Mouse (Mus musculus) large intestine, adult 2 months (tissue): Measurements from ENCODE around the gene Kctd19. TPM values are rescaled to one million over a fixed set of nuclear protein-coding genes. Genes with fewer than 3 reads are reported as not detected.

ENCODE experiments used
- DNase-seq: peaks from one replicate; pipeline ENCODE4 v3.0.0-alpha.2; 2012; ENCODE audit warnings: low read depth, low spot score
- WGBS: fragments of 180-500 bp; shearing (Covaris S2); methylation state at CpG from one replicate; pipeline ENCODE4 v1.1.7; 2018; 5-methylcytosine and 5-hydroxymethylcytosine counted together
- polyA plus RNA-seq: library from polyadenylated mRNA; depleted of rRNA; stranded (reverse); fragments of >200 nt; gene quantifications from 2 replicates; pipeline ENCODE4 v1.2.3, GENCODE M21; 2012

The Kctd19 gene
- polyA plus RNA-seq, 1 experiment = not detected

GRCm38 (mm10) chr8:105431743-105432515 lies 18.6 kb upstream of the Kctd19 start:
- no peak for DNase-seq

GRCm38 (mm10) chr8:105426878-105427277 lies 13.6 kb upstream of the Kctd19 start:
- DNase-seq = no peak
- 19% methylated on average over 6 of the region's 6 CpGs for WGBS

More at GRCm38 (mm10) chr8:105431743-105432515, 18.6 kb upstream of the Kctd19 start:
- WGBS = 60% methylated on average over 7 of the region's 7 CpGs

GRCm38 (mm10) chr8:105422006-105422405 lies 8.7 kb upstream of the Kctd19 start:
- 63% methylated on average over 1 of the region's 1 CpGs for WGBS

GRCm38 (mm10) chr8:105419800-105420199 lies 6.5 kb upstream of the Kctd19 start:
- WGBS = 85% methylated on average over 4 of the region's 4 CpGs

More at GRCm38 (mm10) chr8:105422006-105422405, 8.7 kb upstream of the Kctd19 start:
- DNase-seq = no peak

GRCm38 (mm10) chr8:105418992-105419391 lies 5.7 kb upstream of the Kctd19 start:
- DNase-seq = no peak
- WGBS = 83% methylated on average over 2 of the region's 2 CpGs

More at GRCm38 (mm10) chr8:105419800-105420199, 6.5 kb upstream of the Kctd19 start:
- DNase-seq = no peak

GRCm38 (mm10) chr8:105409947-105410346 lies 3.4 kb downstream of the Kctd19 start:
- no peak for DNase-seq
- WGBS = 92% methylated on average over 6 of the region's 6 CpGs

GRCm38 (mm10) chr8:105408331-105408730 lies 5.0 kb downstream of the Kctd19 start:
- 61% methylated on average over 7 of the region's 7 CpGs for WGBS

GRCm38 (mm10) chr8:105406416-105406815 lies 6.9 kb downstream of the Kctd19 start:
- no peak for DNase-seq
- 43% methylated on average over 10 of the region's 10 CpGs for WGBS

More at GRCm38 (mm10) chr8:105408331-105408730, 5.0 kb downstream of the Kctd19 start:
- no peak for DNase-seq

- DNase-seq = no peak
- WGBS = 71% methylated on average over 1 of the region's 1 CpGs
Measured at GRCm38 (mm10) chr8:105404496-105404895, 8.8 kb downstream of the Kctd19 start.

- no peak for DNase-seq
- 71% methylated on average over 8 of the region's 8 CpGs for WGBS
Measured at GRCm38 (mm10) chr8:105403467-105403866, 9.8 kb downstream of the Kctd19 start.

GRCm38 (mm10) chr8:105400016-105400415 lies 13.3 kb downstream of the Kctd19 start:
- WGBS = 84% methylated on average over 5 of the region's 5 CpGs
- no peak for DNase-seq

- 29% methylated on average over 3 of the region's 3 CpGs for WGBS
- peak; percentile 21 for DNase-seq
Measured at GRCm38 (mm10) chr8:105397747-105398146, 15.6 kb downstream of the Kctd19 start.

- no peak for DNase-seq
- 68% methylated on average over 7 of the region's 7 CpGs for whole genome bisulfite sequencing
Measured at GRCm38 (mm10) chr8:105393915-105394314, 19.4 kb downstream of the Kctd19 start.

GRCm38 (mm10) chr8:105393089-105393787 lies 20.1 kb downstream of the Kctd19 start:
- WGBS = 86% methylated on average over 12 of the region's 12 CpGs
- DNase-seq = no peak

GRCm38 (mm10) chr8:105389096-105389495 lies 24.2 kb downstream of the Kctd19 start:
- no peak for DNase-seq
- WGBS = 37% methylated on average over 6 of the region's 6 CpGs

GRCm38 (mm10) chr8:105387151-105387550 lies 26.2 kb downstream of the Kctd19 start:
- DNase-seq = no peak
- 32% methylated on average over 1 of the region's 1 CpGs for WGBS

- DNase-seq = no peak
- 99% methylated on average over 2 of the region's 2 CpGs for WGBS
Measured at GRCm38 (mm10) chr8:105384070-105384469, 29.2 kb downstream of the Kctd19 start.

- 80% methylated on average over 12 of the region's 12 CpGs for WGBS
- no peak for DNase-seq
Measured at GRCm38 (mm10) chr8:105380308-105380707, 33.0 kb downstream of the Kctd19 start.

GRCm38 (mm10) chr8:105378673-105379072 lies 34.6 kb downstream of the Kctd19 start:
- 17% methylated on average over 19 of the region's 19 CpGs for whole genome bisulfite sequencing
- DNase-seq = no peak

- WGBS = 37% methylated on average over 33 of the region's 33 CpGs
- no peak for DNase-seq
Measured at GRCm38 (mm10) chr8:105374513-105374966, 38.8 kb downstream of the Kctd19 start.

- DNase-seq = no peak
- WGBS = 56% methylated on average over 2 of the region's 2 CpGs
Measured at GRCm38 (mm10) chr8:105373032-105373431, 40.3 kb downstream of the Kctd19 start, which contains the start of gene Plekhg4. TSS of gene Plekhg4 (plus strand) at chr8:105373274.
